Mouse (Mus musculus) gastrocnemius, postnatal 36 days (tissue): ENCODE measurements around the gene Bmper. TPM values are rescaled to one million over a fixed set of nuclear protein-coding genes. Genes with fewer than 3 reads are reported as not detected.
A peak's percentile ranks its signal among the peaks of the same experiment; 100 is the strongest.

Source experiments
- DNase-seq, 2 experiments: peaks; one replicate each; pipeline ENCODE4 v3.0.0; 2022
- intact Hi-C: fragments of 180-260 bp; cut with DNase I; formaldehyde crosslinking; loops from one replicate; pipeline ENCODE4 v1.15.1; 2025
- total RNA-seq, 2 experiments: library from RNA; stranded (reverse); gene quantifications; 2 replicates each; pipeline ENCODE4 v1.2.3; 2021

Bmper gene
- total RNA-seq, 2 experiments from 2014 or later, result 3.2 to 5.3 TPM

- intact Hi-C loops, result no loop called here
- DNase-seq, result no peak
These were observed 187.7 kb downstream of the Bmper start for GRCm38 (mm10) chr9:23410567-23410966.

GRCm38 (mm10) chr9:23412956-23413355, 190.1 kb downstream of the Bmper start:
- DNase-seq, result no peak
- intact Hi-C loops, result no loop called here

GRCm38 (mm10) chr9:23419107-23419506, 196.2 kb downstream of the Bmper start:
- intact Hi-C loops, result no loop called here
- no peak for DNase-seq

- DNase-seq, result no peak
- intact Hi-C loops, result no loop called here
These were observed 200.9 kb downstream of the Bmper start for GRCm38 (mm10) chr9:23423748-23424147.

- intact Hi-C loops, result no loop called here
- DNase-seq, result no peak
These were observed 209.8 kb downstream of the Bmper start for GRCm38 (mm10) chr9:23432631-23433030.

- intact Hi-C loops, result no loop called here
These were observed 210.4 kb downstream of the Bmper start for GRCm38 (mm10) chr9:23433238-23433637.

GRCm38 (mm10) chr9:23436751-23437150, 213.9 kb downstream of the Bmper start:
- intact Hi-C loops, result no loop called here
- DNase-seq, result peak in 1 of 2 experiments; percentile 19

More at GRCm38 (mm10) chr9:23433238-23433637, 210.4 kb downstream of the Bmper start:
- DNase-seq, result no peak

GRCm38 (mm10) chr9:23438662-23439061, 215.8 kb downstream of the Bmper start:
- intact Hi-C loops, result no loop called here

GRCm38 (mm10) chr9:23442168-23442567, 219.3 kb downstream of the Bmper start:
- intact Hi-C loops, result no loop called here
- no peak for DNase-seq

More at GRCm38 (mm10) chr9:23438662-23439061, 215.8 kb downstream of the Bmper start:
- DNase-seq, result no peak

GRCm38 (mm10) chr9:23444975-23445374, 222.1 kb downstream of the Bmper start:
- DNase-seq, result no peak
- intact Hi-C loops, result no loop called here

GRCm38 (mm10) chr9:23447271-23447961, 224.5 kb downstream of the Bmper start:
- intact Hi-C loops, result no loop called here
- DNase-seq, result no peak

GRCm38 (mm10) chr9:23453309-23453708, 230.4 kb downstream of the Bmper start:
- intact Hi-C loops, result no loop called here
- no peak for DNase-seq

GRCm38 (mm10) chr9:23457186-23457585, 234.3 kb downstream of the Bmper start:
- DNase-seq, result no peak
- intact Hi-C loops, result no loop called here

- intact Hi-C loops, result no loop called here
- DNase-seq, result no peak
These were observed 237.8 kb downstream of the Bmper start for GRCm38 (mm10) chr9:23460721-23461120.

GRCm38 (mm10) chr9:23462949-23463608, 240.2 kb downstream of the Bmper start:
- no peak for DNase-seq
- intact Hi-C loops, result no loop called here

GRCm38 (mm10) chr9:23464981-23465630, 242.2 kb downstream of the Bmper start:
- intact Hi-C loops, result no loop called here

GRCm38 (mm10) chr9:23469886-23470285, 247.0 kb downstream of the Bmper start:
- intact Hi-C loops, result no loop called here
- peak in 1 of 2 experiments; percentile 6 for DNase-seq

More at GRCm38 (mm10) chr9:23464981-23465630, 242.2 kb downstream of the Bmper start:
- no peak for DNase-seq

- intact Hi-C loops, result no loop called here
- DNase-seq, result no peak
These were observed 263.0 kb downstream of the Bmper start for GRCm38 (mm10) chr9:23485851-23486250.

- DNase-seq, result no peak
- intact Hi-C loops, result no loop called here
These were observed 264.0 kb downstream of the Bmper start for GRCm38 (mm10) chr9:23486725-23487378.

- no peak for DNase-seq
- intact Hi-C loops, result no loop called here
These were observed 265.4 kb downstream of the Bmper start for GRCm38 (mm10) chr9:23488265-23488664.

- DNase-seq, result no peak
- intact Hi-C loops, result no loop called here
These were observed 272.5 kb downstream of the Bmper start for GRCm38 (mm10) chr9:23495400-23495799.
